Mouse (Mus musculus): ENCODE measurements around the gene Vamp2.

DNA sequence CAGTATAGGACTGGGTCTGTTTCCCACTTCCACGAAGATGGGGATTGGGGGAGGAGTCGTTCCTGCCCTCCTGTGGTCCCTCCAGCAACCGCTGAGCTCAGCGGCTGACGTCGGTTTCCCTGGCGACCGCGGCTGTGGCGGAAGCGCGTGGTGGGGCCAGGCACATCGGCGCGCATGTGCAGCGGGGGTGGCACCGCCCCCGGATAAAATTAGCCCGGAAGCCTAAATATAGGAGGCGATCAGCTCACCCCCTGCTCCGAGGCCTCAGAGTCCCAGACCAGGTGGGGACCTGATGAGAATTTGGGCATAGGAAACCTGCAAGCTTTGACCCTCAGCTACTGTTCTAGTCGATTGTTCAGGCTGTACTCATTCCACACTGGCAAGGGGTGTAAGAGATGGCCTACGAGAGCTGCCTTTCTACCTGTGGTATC, 11.6 kb downstream of the Vamp2 start:
- TF ChIP-seq POLR2A (IDR thresholded peaks at IDR 0.05; ENCODE audit: extremely low read depth, insufficient read depth, low read length) (no peak), CTCF (IDR thresholded peaks at IDR 0.05; ENCODE audit: low read depth, low read length) (peak; percentile 25; the same call in 1 of the 2 replicates)

All from liver, adult 2 months (tissue).